Mouse (Mus musculus) layer of hippocampus, postnatal 14 days (tissue): Measurements from ENCODE around the gene L3mbtl2. TPM values are rescaled to one million over a fixed set of nuclear protein-coding genes. Genes with fewer than 3 reads are reported as not detected.

Experiments
- DNase-seq, 2 experiments: peaks; one replicate each; pipeline ENCODE4 v3.0.0; 2021 to 2022; ENCODE audit warnings: low spot score in 2 of 2, mixed read lengths in 1 of 2
- total RNA-seq, 2 experiments: library from RNA; stranded (reverse); gene quantifications; 2 replicates each; pipeline ENCODE4 v1.2.3; 2021

The L3mbtl2 gene
- total RNA-seq, 2 experiments from 2014 or later = 37.7 to 38.8 TPM

GRCm38 (mm10) chr15:81703094-81703489 is 39.4 kb downstream of the L3mbtl2 start:
- DNase-seq = no peak

GRCm38 (mm10) chr15:81708991-81709390 is 45.3 kb downstream of the L3mbtl2 start:
- no peak for DNase-seq

GRCm38 (mm10) chr15:81709686-81710085 is 46.0 kb downstream of the L3mbtl2 start:
- no peak for DNase-seq

GRCm38 (mm10) chr15:81710801-81711200 is 47.1 kb downstream of the L3mbtl2 start:
- DNase-seq = no peak

GRCm38 (mm10) chr15:81713742-81714141 is 50.1 kb downstream of the L3mbtl2 start:
- DNase-seq = no peak

GRCm38 (mm10) chr15:81718336-81719138 is 54.8 kb downstream of the L3mbtl2 start:
- DNase-seq = no peak

- no peak for DNase-seq
Measured at GRCm38 (mm10) chr15:81719139-81719531, 55.4 kb downstream of the L3mbtl2 start.

GRCm38 (mm10) chr15:81722361-81722760 is 58.7 kb downstream of the L3mbtl2 start:
- no peak for DNase-seq

- DNase-seq = no peak
Measured at GRCm38 (mm10) chr15:81723653-81724052, 60.0 kb downstream of the L3mbtl2 start.

- no peak for DNase-seq
Measured at GRCm38 (mm10) chr15:81725965-81726364, 62.3 kb downstream of the L3mbtl2 start.

GRCm38 (mm10) chr15:81729241-81729791 is 65.6 kb downstream of the L3mbtl2 start:
- DNase-seq = no peak

GRCm38 (mm10) chr15:81729792-81730635 is 66.3 kb downstream of the L3mbtl2 start:
- peak; percentile 97 to 99 for DNase-seq

- no peak for DNase-seq
Measured at GRCm38 (mm10) chr15:81735075-81735474, 71.4 kb downstream of the L3mbtl2 start.

Other genes with a start within 250 kb of the L3mbtl2 start
- 100 to 1,000 TPM; 135 to 148 TPM for gene Rbx1, start 197.6 kb upstream of the L3mbtl2 start, total RNA-seq
- 10 to 100 TPM; 58.7 to 62.8 TPM for gene Ep300, start 78.5 kb upstream of the L3mbtl2 start, total RNA-seq
- gene Chadl, start 33.4 kb downstream of the L3mbtl2 start, total RNA-seq = 10 to 100 TPM; 25.6 to 27.0 TPM
- gene Zc3h7b, start 81.2 kb downstream of the L3mbtl2 start, total RNA-seq = 100 to 1,000 TPM; 161 to 169 TPM
- gene Rangap1, start 81.6 kb downstream of the L3mbtl2 start, total RNA-seq = 100 to 1,000 TPM; 161 to 176 TPM
- 100 to 1,000 TPM; 184 TPM for gene Tef, start 138.5 kb downstream of the L3mbtl2 start, total RNA-seq
- gene Tob2, start 194.9 kb downstream of the L3mbtl2 start, total RNA-seq = 10 to 100 TPM; 24.6 to 31.6 TPM
- 10 to 100 TPM; 31.0 to 39.0 TPM for gene Phf5a, start 208.0 kb downstream of the L3mbtl2 start, total RNA-seq
- 100 to 1,000 TPM; 481 to 503 TPM for gene Aco2, start 208.4 kb downstream of the L3mbtl2 start, total RNA-seq